Mouse (Mus musculus): ENCODE data around the gene Dock8.

DNA sequence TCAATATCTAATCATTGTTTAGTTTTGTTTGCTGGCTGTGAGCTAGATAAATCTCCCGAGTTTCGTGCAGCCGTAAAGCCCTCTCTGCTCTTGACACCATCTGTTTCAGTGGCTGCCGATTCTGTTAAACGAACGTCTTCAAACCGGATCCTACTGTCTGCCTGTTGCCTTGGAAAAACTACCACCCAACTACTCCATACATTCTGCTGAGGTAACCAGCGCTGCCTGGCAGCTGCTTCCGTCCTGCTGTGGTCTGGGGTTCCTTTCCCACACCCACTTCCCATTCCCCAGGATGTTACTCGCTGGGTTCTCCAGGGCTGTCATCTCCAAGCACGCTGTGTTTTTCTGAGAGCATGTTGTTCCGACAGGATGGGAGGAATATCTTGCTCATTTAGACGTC, 123.7 kb downstream of the Dock8 start:
- TF ChIP-seq CTCF (IDR thresholded peaks at IDR 0.05; ENCODE audit: borderline replicate concordance, insufficient read depth, low read depth, low read length) (no peak), POLR2A (IDR thresholded peaks at IDR 0.05; ENCODE audit: borderline replicate concordance, insufficient read depth, low read length) (no peak)

All from cerebellum, adult 2 months (tissue).